Mouse (Mus musculus) heart, adult 2 months (tissue): ENCODE results near the gene Kalrn. TPM values are rescaled to one million over a fixed set of nuclear protein-coding genes. Genes with fewer than 3 reads are reported as not detected.

Experiments
- DNase-seq, 2 experiments: peaks; one replicate each; pipeline ENCODE4 v3.0.0; 2021
- H3K27ac ChIP-seq: fragments of 200-600 bp; 2 replicates; pipeline ENCODE4 v1.8.1; 2022
- H3K27me3 ChIP-seq: fragments of 200-500 bp; 2 replicates; pipeline ENCODE4 v1.6.1; 2012; ENCODE audit warnings: mild to moderate bottlenecking, low read length, inconsistent platforms, mixed read lengths; ENCODE audit not compliant: control insufficient read depth, insufficient read depth
- H3K36me3 ChIP-seq: fragments of 200-500 bp; 2 replicates; pipeline ENCODE4 v1.6.1; 2012; ENCODE audit warnings: low read length, inconsistent platforms; ENCODE audit not compliant: control insufficient read depth, insufficient read depth
- H3K4me1 ChIP-seq: fragments of 200-500 bp; 2 replicates; pipeline ENCODE4 v1.6.1; 2011; ENCODE audit warnings: low read length; ENCODE audit not compliant: control insufficient read depth, insufficient read depth
- H3K4me3 ChIP-seq: fragments of 200-600 bp; 2 replicates; pipeline ENCODE4 v1.8.1; 2022
- H3K79me2 ChIP-seq: fragments of 200-500 bp; replicated peaks from 2 replicates; pipeline ENCODE4 v1.6.1; 2012; ENCODE audit warnings: mild to moderate bottlenecking, inconsistent platforms, low read length, moderate library complexity, mixed read lengths; ENCODE audit not compliant: control insufficient read depth, insufficient read depth
- H3K9ac ChIP-seq: fragments of 200-500 bp; 2 replicates; pipeline ENCODE4 v1.6.1; 2012; ENCODE audit warnings: low read depth, mild to moderate bottlenecking, control low read depth, inconsistent platforms, low read length, mixed read lengths
- CTCF ChIP-seq: fragments of 200-600 bp; IDR thresholded peaks from 2 replicates; pipeline ENCODE4 v1.8.1; 2022; ENCODE audit warnings: antibody characterized with exemption, mild to moderate bottlenecking, moderate library complexity
- EP300 ChIP-seq: fragments of 200-500 bp; IDR thresholded peaks from 2 replicates; pipeline ENCODE4 v1.6.1; 2011; ENCODE audit warnings: low read depth, low read length, control low read depth; ENCODE audit not compliant: insufficient read depth
- POLR2A ChIP-seq: fragments of 200-500 bp; IDR thresholded peaks from 2 replicates; pipeline ENCODE4 v1.6.1; 2011; ENCODE audit warnings: mild to moderate bottlenecking, low read depth, low read length, control low read depth; ENCODE audit not compliant: insufficient read depth
- WGBS: fragments of 180-500 bp; shearing (Covaris S2); methylation state at CpG from one replicate; pipeline ENCODE4 v1.1.7; 2018; 5-methylcytosine and 5-hydroxymethylcytosine counted together
- intact Hi-C: fragments of 180-260 bp; cut with DNase I; formaldehyde crosslinking; loops from one replicate; pipeline ENCODE4 v1.15.1; 2025
- polyA plus RNA-seq: library from polyadenylated mRNA; depleted of rRNA; stranded (reverse); fragments of >200 nt; gene quantifications from 2 replicates; pipeline ENCODE4 v1.2.3, GENCODE M21; 2012
- total RNA-seq, 2 experiments: library from RNA; stranded (reverse); gene quantifications; 2 replicates each; pipeline ENCODE4 v1.2.3; 2021

The Kalrn gene
- total and polyA plus RNA-seq, 3 experiments = 8.2 to 31.8 (median 26.1) TPM

GRCm38 (mm10) chr16:34299226-34299625 lies 274.1 kb downstream of the Kalrn start:
- Histone ChIP-seq H3K4me1 (no peaks in the 10 kb centered on the region), H3K4me3 (no peak overlapping the region), H3K27me3 (no peaks in the 10 kb centered on the region), H3K79me2 (no peaks in the 10 kb centered on the region), H3K27ac (no peak overlapping the region), H3K9ac (no peak overlapping the region), H3K36me3 (no peaks in the 10 kb centered on the region)
- TF ChIP-seq EP300 = no peak
- no peak for TF ChIP-seq CTCF
- TF ChIP-seq POLR2A = no peak
- 90% methylated on average over 2 of the region's 2 CpGs for WGBS
- intact Hi-C loops = no loop called here
- DNase-seq = no peak

- no peaks in the 10 kb centered on the region for H3K27me3 ChIP-seq
- H3K79me2 ChIP-seq = no peaks in the 10 kb centered on the region
- no peak overlapping the region for H3K9ac ChIP-seq
- no peaks in the 10 kb centered on the region for H3K4me1 ChIP-seq
- no peak overlapping the region for H3K4me3 ChIP-seq
- H3K36me3 ChIP-seq = no peaks in the 10 kb centered on the region
- DNase-seq = no peak
- no peak overlapping the region for H3K27ac ChIP-seq
- WGBS = 74% methylated on average over 5 of the region's 5 CpGs
- intact Hi-C loops = no loop called here
- TF ChIP-seq POLR2A (no peak), EP300 (no peak), CTCF (no peak)
Observed at GRCm38 (mm10) chr16:34297911-34298682, 275.2 kb downstream of the Kalrn start.

GRCm38 (mm10) chr16:34294568-34294967 lies 278.8 kb downstream of the Kalrn start:
- TF ChIP-seq CTCF (peak; percentile 48), EP300 (no peak)
- intact Hi-C loops = no loop called here
- H3K4me3 ChIP-seq = no peak overlapping the region
- no peaks in the 10 kb centered on the region for H3K79me2 ChIP-seq
- no peaks in the 10 kb centered on the region for H3K4me1 ChIP-seq
- no peaks in the 10 kb centered on the region for H3K36me3 ChIP-seq
- DNase-seq = no peak
- H3K27ac ChIP-seq = no peak overlapping the region
- no peaks in the 10 kb centered on the region for H3K27me3 ChIP-seq
- 83% methylated on average over 6 of the region's 6 CpGs for WGBS
- H3K9ac ChIP-seq = no peak overlapping the region

GRCm38 (mm10) chr16:34293675-34294074 lies 279.7 kb downstream of the Kalrn start:
- intact Hi-C loops = no loop called here
- Histone ChIP-seq H3K36me3 (no peaks in the 10 kb centered on the region), H3K9ac (no peak overlapping the region), H3K4me1 (no peaks in the 10 kb centered on the region), H3K79me2 (no peaks in the 10 kb centered on the region), H3K4me3 (no peak overlapping the region), H3K27me3 (no peaks in the 10 kb centered on the region), H3K27ac (no peak overlapping the region)
- TF ChIP-seq EP300 (no peak), CTCF (peak; percentile 44), POLR2A (no peak)
- 93% methylated on average over 2 of the region's 2 CpGs for WGBS
- DNase-seq = no peak

- H3K27ac ChIP-seq = no peak overlapping the region
- no peaks in the 10 kb centered on the region for H3K36me3 ChIP-seq
- TF ChIP-seq CTCF = peak; percentile 71
- TF ChIP-seq EP300 = no peak
- DNase-seq = peak in 1 of 2 experiments; percentile 21
- WGBS = 31% methylated on average over 7 of the region's 7 CpGs
- no peaks in the 10 kb centered on the region for H3K79me2 ChIP-seq
- H3K4me3 ChIP-seq = no peak overlapping the region
- no peaks in the 10 kb centered on the region for H3K27me3 ChIP-seq
- intact Hi-C loops = loop anchor here (1.0 to 2.0 kb wide), 2 partner anchors 96 to 163 kb away; no protein-coding TSS in a partner anchor
- H3K4me1 ChIP-seq = no peaks in the 10 kb centered on the region
- no peak overlapping the region for H3K9ac ChIP-seq
Observed at GRCm38 (mm10) chr16:34289583-34289982, 283.7 kb downstream of the Kalrn start.

GRCm38 (mm10) chr16:34282026-34282425 lies 291.3 kb downstream of the Kalrn start:
- Histone ChIP-seq H3K36me3 (no peaks in the 10 kb centered on the region), H3K4me1 (no peaks in the 10 kb centered on the region), H3K9ac (no peak overlapping the region), H3K4me3 (no peak overlapping the region), H3K27me3 (no peaks in the 10 kb centered on the region), H3K27ac (no peak overlapping the region), H3K79me2 (no peaks in the 10 kb centered on the region)
- intact Hi-C loops = no loop called here
- TF ChIP-seq CTCF (no peak), EP300 (no peak), POLR2A (no peak)
- 81% methylated on average over 8 of the region's 8 CpGs for WGBS
- no peak for DNase-seq
